Mouse (Mus musculus): ENCODE results near the gene Tnfrsf1a.

Tnfrsf1a gene

GRCm38 (mm10) chr6:125382024-125382423, 32.9 kb downstream of the Tnfrsf1a start:
- in situ Hi-C loops (cut with MboI, MseI), result loop anchor here (5.0 kb wide), 1 partner anchor 95 kb away; the partner anchor contains the start of gene Tuba3a

DNA sequence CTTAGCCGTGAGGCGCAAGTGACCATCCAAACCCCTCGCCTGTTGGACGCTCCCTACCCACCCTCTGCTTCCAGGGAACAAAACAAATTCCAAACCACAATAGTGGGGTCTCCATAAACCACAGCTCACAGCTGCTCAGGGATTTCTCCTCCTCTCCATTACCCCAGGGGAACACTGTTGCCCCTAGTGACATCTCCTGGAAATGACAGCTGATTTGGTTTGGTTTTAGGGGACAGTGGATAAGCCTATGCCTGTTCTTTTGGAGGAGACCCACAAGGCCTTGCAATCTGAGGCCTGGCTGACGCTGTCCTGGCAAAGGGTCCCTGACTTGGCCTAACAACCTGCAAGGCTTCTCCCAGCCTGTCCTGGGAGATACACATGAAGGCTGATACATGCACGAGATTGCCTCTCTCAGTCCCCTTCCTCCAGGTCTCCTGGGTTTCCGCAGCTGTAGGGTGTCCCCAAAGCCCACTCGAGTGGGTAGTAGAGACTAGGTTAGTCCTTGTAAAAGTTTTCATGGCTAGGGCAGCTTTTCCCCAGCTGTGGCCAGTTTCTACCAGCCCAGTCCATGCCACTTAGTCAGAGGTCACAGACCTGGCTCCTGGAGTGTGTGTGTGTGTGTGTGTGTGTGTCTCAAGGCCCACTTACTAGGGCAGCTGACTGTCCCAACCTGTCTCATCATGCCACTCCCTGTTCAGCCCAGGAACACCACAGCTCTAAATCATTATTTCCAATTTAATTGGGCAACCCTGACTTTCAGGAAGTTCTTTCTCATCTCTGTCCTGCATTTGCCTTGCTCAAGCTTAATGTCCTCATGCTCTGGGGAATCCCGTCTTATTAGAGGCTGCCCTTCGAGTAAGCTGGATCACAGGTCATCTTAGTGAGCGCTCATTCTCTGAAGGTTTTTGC, 36.2 kb downstream of the Tnfrsf1a start:
- in situ Hi-C loops (cut with MboI, MseI), result no loop called here

DNA sequence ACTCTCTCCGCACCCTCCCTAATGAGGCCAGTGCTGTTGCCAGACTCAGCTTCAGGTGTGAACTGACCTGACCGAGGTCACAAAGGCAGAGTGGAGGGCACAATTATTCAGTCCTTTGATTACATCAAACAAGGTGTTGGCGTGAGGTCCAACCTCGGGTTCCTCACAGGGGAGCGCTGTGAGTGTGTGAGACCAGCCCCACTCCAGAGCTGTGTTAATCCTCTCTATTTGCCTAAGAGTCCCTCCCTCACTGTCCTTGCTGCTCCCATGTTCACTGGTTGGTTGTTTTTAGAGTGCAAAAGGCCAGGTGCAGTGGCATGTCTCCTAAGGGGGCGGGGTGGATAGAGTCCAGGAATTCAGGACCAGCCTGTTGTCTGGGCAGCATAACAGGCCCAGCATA, 36.9 kb downstream of the Tnfrsf1a start:
- in situ Hi-C loops (cut with MboI, MseI), result no loop called here

GRCm38 (mm10) chr6:125389853-125390252, 40.7 kb downstream of the Tnfrsf1a start:
- in situ Hi-C loops (cut with MboI, MseI), result no loop called here

DNA sequence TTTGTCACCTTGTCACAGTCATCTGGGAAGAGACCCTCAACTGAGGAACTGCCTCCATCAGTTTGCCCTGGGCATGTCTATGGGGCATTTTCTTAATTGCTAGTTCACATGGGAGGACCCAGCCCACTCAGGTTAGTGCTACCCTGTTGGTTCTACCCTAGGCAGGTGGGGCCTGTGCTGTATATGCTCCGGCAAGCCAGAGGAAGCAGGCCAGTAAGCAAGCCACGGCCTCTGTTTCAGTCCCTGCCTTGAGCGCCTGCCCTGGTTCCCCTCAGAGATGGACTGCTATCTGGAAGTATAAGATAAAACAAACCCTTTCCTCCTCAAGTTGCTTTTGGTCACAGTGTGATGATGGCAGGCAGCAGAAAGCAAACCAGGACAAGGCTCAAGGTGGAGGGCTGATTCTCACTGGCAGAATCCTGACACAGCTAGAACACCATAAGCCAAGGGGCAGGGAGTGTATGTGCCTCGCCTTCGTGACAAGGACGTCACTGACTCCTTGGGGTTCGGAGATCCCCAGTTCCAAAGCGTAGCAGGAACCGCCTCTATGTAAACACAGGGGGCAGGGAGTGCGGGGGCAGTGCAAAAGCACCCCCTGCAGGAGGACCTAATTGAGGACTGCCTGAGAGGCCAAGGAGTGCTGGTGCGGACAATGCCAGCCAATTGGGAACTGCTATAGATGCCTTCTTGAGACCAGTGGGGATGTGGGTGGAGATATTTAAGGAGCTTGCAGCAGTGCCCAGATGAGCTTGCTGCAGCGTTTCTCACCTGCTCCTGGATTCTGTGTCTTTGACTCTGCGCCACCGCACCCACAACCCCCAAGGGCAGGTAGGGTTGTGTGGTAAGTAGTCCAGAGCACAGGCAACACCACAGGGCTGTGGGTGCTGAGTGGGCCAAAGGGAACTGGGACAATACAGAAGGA, 56.6 kb downstream of the Tnfrsf1a start:
- in situ Hi-C loops (cut with MboI, MseI), result no loop called here

- in situ Hi-C loops (cut with MboI, MseI), result no loop called here
Observed at GRCm38 (mm10) chr6:125407224-125407623, 58.1 kb downstream of the Tnfrsf1a start.

GRCm38 (mm10) chr6:125407657-125408056, 58.5 kb downstream of the Tnfrsf1a start:
- in situ Hi-C loops (cut with MboI, MseI), result no loop called here

DNA sequence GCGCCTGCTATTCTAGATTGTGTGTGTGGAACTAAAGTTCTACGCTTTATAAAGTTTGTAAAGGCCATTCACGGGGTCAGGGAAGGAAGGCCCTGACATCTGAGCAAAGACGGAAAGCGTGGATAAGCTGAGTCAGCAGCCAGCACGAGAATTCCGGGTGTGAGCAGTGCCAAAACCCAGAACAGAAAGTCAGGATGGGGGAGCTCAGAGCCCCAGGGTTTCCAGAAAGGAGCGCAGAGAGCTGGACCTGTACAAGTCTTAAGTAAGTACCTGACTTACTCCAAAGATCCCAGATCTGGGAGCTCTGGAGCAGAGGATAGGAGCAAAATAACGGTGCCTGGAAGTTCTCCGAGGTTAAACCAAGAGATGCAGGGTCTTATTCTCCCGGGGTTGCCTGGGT, 61.4 kb downstream of the Tnfrsf1a start:
- in situ Hi-C loops (cut with MboI, MseI), result no loop called here

GRCm38 (mm10) chr6:125410995-125411547, 61.9 kb downstream of the Tnfrsf1a start:
- in situ Hi-C loops (cut with MboI, MseI), result no loop called here

DNA sequence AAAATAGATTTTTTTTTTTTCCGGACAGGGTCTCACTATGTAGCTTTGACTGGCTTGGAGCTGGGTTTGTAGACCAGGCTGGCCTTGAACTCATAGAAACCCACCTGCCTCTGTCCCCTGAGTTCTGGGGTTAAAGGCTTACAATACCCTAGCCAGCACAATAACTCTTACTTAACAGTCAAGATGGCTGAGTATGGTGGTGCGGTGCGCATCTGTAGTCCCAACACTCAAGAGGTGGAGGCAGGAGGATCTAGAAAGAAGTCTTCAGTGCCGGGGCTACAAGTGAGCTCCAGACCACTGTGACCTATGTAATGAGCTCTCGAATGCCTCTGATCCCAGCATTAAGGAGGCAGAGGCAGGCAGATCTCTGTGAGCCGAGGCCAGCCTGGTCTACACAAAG, 62.5 kb downstream of the Tnfrsf1a start:
- in situ Hi-C loops (cut with MboI, MseI), result no loop called here
